Mouse (Mus musculus) stomach, postnatal 0 days (tissue): ENCODE data around the gene Cadps2. TPM values are rescaled to one million over a fixed set of nuclear protein-coding genes. Genes with fewer than 3 reads are reported as not detected.
A peak's percentile ranks its signal among the peaks of the same experiment; 100 is the strongest.

Experiments
- ATAC-seq: fragments of 200-750 bp; cut with Nextera tagmentation; 2 replicates; pipeline ENCODE4 v1.8.0; 2017; ENCODE audit not compliant: low FRiP score, low TSS enrichment
- DNase-seq: peaks from one replicate; pipeline ENCODE4 v3.0.0-alpha.2; 2016; ENCODE audit warnings: low spot score
- H3K27ac ChIP-seq: fragments of 300-500 bp; sonication (generic); replicated peaks from 2 replicates; pipeline ENCODE4 v1.5.1; 2014; ENCODE audit warnings: mild to moderate bottlenecking, control low read depth
- H3K27me3 ChIP-seq: fragments of 300-500 bp; sonication (generic); 2 replicates; pipeline ENCODE4 v1.6.1; 2014; ENCODE audit warnings: low read length; ENCODE audit not compliant: control insufficient read depth, insufficient read depth
- H3K36me3 ChIP-seq: fragments of 300-500 bp; sonication (generic); 2 replicates; pipeline ENCODE4 v1.6.1; 2014; ENCODE audit warnings: low read length, mixed read lengths; ENCODE audit not compliant: control insufficient read depth, insufficient read depth
- H3K4me1 ChIP-seq: fragments of 300-500 bp; sonication (generic); replicated peaks from 2 replicates; pipeline ENCODE4 v1.6.1; 2014; ENCODE audit warnings: antibody characterized with exemption; ENCODE audit not compliant: control insufficient read depth, insufficient read depth
- H3K4me2 ChIP-seq: fragments of 300-500 bp; sonication (generic); replicated peaks from 2 replicates; pipeline ENCODE4 v1.6.1; 2014; ENCODE audit warnings: low read depth, mild to moderate bottlenecking, control low read depth, moderate library complexity
- H3K4me3 ChIP-seq: fragments of 300-500 bp; sonication (generic); 2 replicates; pipeline ENCODE4 v1.5.1; 2014; ENCODE audit warnings: low read depth, low read length, control low read depth
- H3K9ac ChIP-seq: fragments of 300-500 bp; sonication (generic); 2 replicates; pipeline ENCODE4 v1.6.1; 2014; ENCODE audit warnings: mild to moderate bottlenecking, low read length, control low read depth, mixed read lengths
- H3K9me3 ChIP-seq: fragments of 300-500 bp; sonication (generic); 2 replicates; pipeline ENCODE4 v1.6.1; 2016; ENCODE audit warnings: low read length; ENCODE audit not compliant: control insufficient read depth
- CTCF ChIP-seq: IDR thresholded peaks from 2 replicates; pipeline ENCODE4 v1.5.1; 2016; ENCODE audit warnings: antibody characterized with exemption, low read depth, mild to moderate bottlenecking, moderate library complexity
- EP300 ChIP-seq: optimal IDR thresholded peaks from 2 replicates; pipeline ENCODE3; 2016; ENCODE audit warnings: antibody characterized with exemption
- WGBS: fragments of 180-500 bp; shearing (Covaris S2); extraction: QIAGEN DNeasy Blood & Tissue Kit; methylation state at CpG from one replicate; pipeline ENCODE4 v1.1.7; 2014; 5-methylcytosine and 5-hydroxymethylcytosine counted together
- polyA plus RNA-seq: library from polyadenylated mRNA; unstranded; fragments of >200 nt; fragmentation: Nextera tagmentation; extraction: Ambion mirVana; gene quantifications from 2 replicates; pipeline ENCODE4 v1.2.1, GENCODE M21; 2015

The Cadps2 gene
- polyA plus RNA-seq, 1 experiment from 2014 or later, result 4.8 TPM

DNA sequence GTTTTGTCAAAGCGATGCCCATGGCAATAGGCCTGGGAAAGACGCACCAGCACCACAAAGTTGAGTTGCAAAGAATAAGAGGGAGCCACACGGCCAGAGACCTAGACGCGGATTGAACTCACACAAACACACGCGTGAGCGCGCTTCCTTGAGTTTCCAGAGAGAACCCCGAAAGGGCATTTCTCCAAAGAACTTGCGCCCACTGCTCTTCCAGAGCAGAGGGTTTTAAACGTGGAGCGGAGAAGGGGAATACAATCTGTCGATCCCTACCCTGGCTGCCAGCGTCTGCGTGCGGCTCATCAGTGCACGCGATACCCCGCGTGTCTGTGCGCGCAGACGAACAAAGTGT, 590.2 kb downstream of the Cadps2 start:
- no peak for DNase-seq
- 2% methylated on average over 24 of the region's 24 CpGs for WGBS
- ATAC-seq, result no peak
- Histone ChIP-seq H3K9me3 (no peaks in the 10 kb centered on the region), H3K4me1 (no peaks in the 10 kb centered on the region), H3K27ac (no peak overlapping the region), H3K36me3 (no peaks in the 10 kb centered on the region), H3K27me3 (peaks cover 35% of the 10 kb centered on the region), H3K9ac (no peak overlapping the region), H3K4me3 (peak overlapping the region; percentile 30; the same call in 1 of the 2 replicates), H3K4me2 (peak overlapping the region; percentile 47)
- TF ChIP-seq CTCF, result no peak
- TF ChIP-seq EP300, result no peak

DNA sequence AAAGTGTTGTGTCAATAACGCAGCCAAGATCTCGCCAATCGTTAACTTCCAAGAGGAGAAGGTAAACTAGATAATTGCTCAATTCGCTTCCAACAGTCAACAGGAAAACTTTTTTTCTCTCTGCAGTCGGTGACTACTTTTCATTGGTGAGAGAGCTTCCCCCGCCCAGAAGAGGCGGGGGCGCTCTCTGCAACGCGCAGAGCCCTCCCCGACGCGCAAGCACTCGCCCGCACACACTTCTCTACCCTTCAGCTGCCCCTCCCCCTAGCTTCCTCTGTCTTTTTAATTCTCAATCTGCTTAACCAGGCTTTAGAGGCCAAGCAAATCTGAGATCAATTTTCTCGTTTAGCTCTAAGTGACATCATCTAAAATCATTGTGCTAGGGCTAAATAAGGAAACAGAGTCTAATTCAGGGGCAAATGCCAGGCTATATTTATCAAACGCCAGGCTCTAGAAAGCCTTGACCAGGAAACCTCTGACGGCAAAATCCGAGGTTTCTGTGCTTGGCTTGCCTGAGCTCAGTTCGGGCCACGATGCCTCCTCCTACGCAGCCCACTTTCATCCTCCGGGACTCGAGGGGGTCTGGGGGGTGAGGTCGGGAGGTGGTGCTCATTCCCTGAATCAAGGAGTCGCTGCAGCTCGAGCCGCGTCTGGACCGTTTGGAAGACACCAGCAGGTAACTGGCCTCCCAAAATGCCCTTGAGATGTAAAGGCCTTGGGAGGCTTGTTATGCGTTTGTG, 590.7 kb downstream of the Cadps2 start, which contains the start of gene Fezf1:
TSS of gene Fezf1 (minus strand) at position 50 of the 740 bp plus-strand sequence.
- Histone ChIP-seq H3K9ac (no peak within 1 kb of the TSS), H3K4me2 (peak within 1 kb of the TSS; percentile 47), H3K4me1 (no peaks in the 10 kb centered on the region), H3K4me3 (peak within 1 kb of the TSS; percentile 30; the same call in 1 of the 2 replicates), H3K27me3 (peaks cover 34% of the 10 kb centered on the region), H3K9me3 (no peaks in the 10 kb centered on the region), H3K36me3 (no peaks in the 10 kb centered on the region), H3K27ac (no peak within 1 kb of the TSS)
- no peak for ATAC-seq
- TF ChIP-seq EP300 (no peak), CTCF (no peak)
- WGBS, result 1% methylated on average over 31 of the region's 31 CpGs
- DNase-seq, result no peak

DNA sequence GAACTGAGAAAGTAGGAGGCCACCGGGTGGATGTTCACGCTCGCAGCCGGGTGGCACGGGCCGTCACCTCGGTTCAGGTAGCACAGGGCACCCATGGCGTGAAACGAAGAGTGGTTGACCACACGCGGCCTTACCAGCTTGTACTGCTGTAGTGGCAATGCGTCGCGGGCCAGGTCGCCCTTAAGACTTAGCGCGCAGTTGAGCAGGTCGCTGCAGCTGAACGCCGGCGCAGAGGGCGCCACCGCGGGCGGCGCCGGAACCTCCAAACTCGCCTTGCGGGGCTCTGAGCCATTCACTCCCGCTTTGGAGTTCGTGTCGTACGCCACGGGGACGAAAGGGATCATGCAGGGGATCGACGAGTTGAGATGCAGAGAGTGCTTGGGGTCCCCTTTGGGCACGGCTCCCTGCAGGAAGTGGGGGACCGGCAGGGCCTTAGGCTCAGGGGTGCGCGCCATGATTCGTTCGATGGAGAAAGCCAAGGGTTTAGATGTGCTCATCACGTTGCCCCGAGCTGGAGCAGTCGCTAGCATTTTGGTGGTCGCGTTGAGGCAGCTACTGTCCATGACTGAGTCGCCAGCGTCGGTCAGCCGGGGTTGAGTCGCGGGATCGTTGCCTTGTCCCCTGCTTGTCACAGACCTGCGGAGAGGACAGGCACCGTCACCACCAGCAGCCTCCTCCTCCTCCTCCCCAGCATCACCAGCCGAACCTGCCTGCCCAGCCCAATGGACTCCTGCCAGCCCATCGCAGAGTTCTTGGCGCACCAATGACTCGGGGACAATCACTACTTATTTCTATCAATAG, 591.5 kb downstream of the Cadps2 start:
- Histone ChIP-seq H3K9me3 (no peaks in the 10 kb centered on the region), H3K27me3 (peaks cover 36% of the 10 kb centered on the region), H3K27ac (no peak overlapping the region), H3K4me1 (no peaks in the 10 kb centered on the region), H3K9ac (no peak overlapping the region), H3K4me2 (peak overlapping the region; percentile 19; the same call in 1 of the 2 replicates), H3K4me3 (peak overlapping the region; percentile 21; the same call in 1 of the 2 replicates), H3K36me3 (no peaks in the 10 kb centered on the region)
- TF ChIP-seq EP300 (no peak), CTCF (no peak)
- WGBS, result under 1% methylated on average over 61 of the region's 61 CpGs
- ATAC-seq (peak; percentile 18; the same call in 1 of the 2 replicates), DNase-seq (peak; percentile 24)

DNA sequence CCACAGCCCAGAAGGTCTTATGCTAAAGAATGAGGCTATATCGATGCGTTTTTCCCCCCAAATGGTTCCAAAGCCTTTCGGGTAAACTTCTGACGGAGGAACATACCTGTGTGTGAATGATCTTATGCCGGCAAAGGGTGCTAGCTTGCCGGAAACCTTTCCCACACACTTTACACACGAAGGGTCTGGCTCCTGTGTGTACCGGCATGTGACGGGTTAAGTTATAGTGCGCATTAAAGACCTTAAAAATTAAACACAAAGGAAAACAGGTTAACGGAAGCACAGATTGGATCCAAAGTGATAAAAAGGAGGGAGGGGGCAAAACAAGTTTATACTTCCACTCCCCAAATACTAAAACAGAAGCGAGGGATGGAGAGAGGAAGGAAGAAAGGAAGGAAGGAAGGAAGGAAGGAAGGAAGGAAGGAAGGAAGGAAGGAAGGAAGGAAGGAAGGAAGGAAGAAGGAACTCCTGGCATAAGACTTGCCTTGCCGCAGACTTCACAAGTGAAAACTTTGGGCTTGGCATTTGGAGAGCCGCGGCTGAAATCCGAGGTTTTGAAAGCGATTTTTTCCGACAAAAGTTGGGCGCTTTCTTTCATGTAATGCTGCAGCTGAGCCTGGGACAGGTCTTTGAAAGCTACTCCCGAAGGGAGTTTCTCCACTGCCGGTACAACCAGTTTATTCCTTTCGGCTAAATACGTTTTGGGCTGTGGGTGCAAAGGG, 592.3 kb downstream of the Cadps2 start:
- no peaks in the 10 kb centered on the region for H3K9me3 ChIP-seq
- peak overlapping the region; percentile 21; the same call in 1 of the 2 replicates for H3K4me3 ChIP-seq
- TF ChIP-seq CTCF, result no peak
- TF ChIP-seq EP300, result no peak
- H3K4me2 ChIP-seq, result 0 out of 2 replicates have a peak overlapping the region, but pooled peaks have one; percentile 19
- no peak overlapping the region for H3K9ac ChIP-seq
- DNase-seq (no peak), ATAC-seq (no peak)
- no peaks in the 10 kb centered on the region for H3K4me1 ChIP-seq
- no peak overlapping the region for H3K27ac ChIP-seq
- peaks cover 36% of the 10 kb centered on the region for H3K27me3 ChIP-seq
- no peaks in the 10 kb centered on the region for H3K36me3 ChIP-seq
- WGBS, result 3% methylated on average over 23 of the region's 23 CpGs

DNA sequence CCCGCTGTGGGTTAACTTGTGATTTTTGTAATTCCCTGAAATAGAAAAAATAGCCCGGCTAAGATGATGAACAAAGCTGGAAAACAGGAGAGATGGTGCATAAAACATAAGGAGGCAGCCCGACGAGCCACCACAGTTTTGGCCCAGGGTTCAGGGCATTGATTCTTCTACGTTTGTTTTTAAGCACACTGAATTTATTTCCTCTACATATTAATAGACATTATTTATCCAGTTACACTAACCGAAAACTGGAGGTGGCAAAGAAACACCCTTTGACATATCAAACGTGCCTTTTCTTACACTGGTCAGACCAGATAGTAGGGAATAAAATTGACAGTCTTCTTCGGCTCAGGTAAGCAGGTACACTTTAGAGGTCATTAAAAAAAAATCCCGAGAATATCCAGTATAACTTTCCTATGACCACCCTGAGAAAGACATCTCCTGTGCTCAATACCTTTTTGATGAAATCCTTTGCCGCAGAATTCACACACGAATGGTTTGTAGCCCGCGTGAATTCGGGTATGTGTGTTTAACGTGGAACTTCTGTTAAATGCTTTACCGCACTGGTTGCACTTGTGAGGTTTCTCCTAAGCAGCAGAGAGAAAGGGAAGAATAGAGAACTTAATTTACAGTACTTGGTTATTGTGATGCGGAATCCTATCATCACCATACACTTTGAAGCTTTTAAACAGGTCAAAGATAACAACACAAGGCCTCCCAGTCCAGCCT, 593.0 kb downstream of the Cadps2 start:
- ATAC-seq (no peak), DNase-seq (no peak)
- H3K4me3 ChIP-seq, result no peak overlapping the region
- H3K9me3 ChIP-seq, result no peaks in the 10 kb centered on the region
- no peak overlapping the region for H3K27ac ChIP-seq
- no peaks in the 10 kb centered on the region for H3K36me3 ChIP-seq
- no peak overlapping the region for H3K9ac ChIP-seq
- no peaks in the 10 kb centered on the region for H3K4me1 ChIP-seq
- TF ChIP-seq CTCF (no peak), EP300 (no peak)
- peaks cover 36% of the 10 kb centered on the region for H3K27me3 ChIP-seq
- no peak overlapping the region for H3K4me2 ChIP-seq
- WGBS, result 6% methylated on average over 17 of the region's 17 CpGs
